Mouse (Mus musculus): ENCODE data around the gene Slc38a9. TPM values are rescaled to one million over a fixed set of nuclear protein-coding genes. Genes with fewer than 3 reads are reported as not detected.
A peak's percentile ranks its signal among the peaks of the same experiment; 100 is the strongest.

Slc38a9 gene
- polyA plus RNA-seq, 1 experiment from 2014 or later, result 10.1 TPM

GRCm38 (mm10) chr13:112771447-112772208 lies 111.1 kb downstream of the Slc38a9 start:
- 0 out of 2 replicates have a peak overlapping the region, but pooled peaks have one; percentile 2 for H3K4me3 ChIP-seq (ENCODE audit: low read depth, low read length)
- H3K4me2 ChIP-seq (replicated peaks; ENCODE audit: low read depth), result peak overlapping the region; percentile 23; the same call in 1 of the 2 replicates
- peak overlapping the region; percentile 89; the same call in 1 of the 2 replicates for H3K27ac ChIP-seq (replicated peaks)
- H3K27me3 ChIP-seq (ENCODE audit: control insufficient read depth, insufficient read depth, low read length), result no peaks in the 10 kb centered on the region
- H3K4me1 ChIP-seq (replicated peaks; ENCODE audit: control insufficient read depth, insufficient read depth), result no peaks in the 10 kb centered on the region; the same call in none of the 2 replicates
- no peak for DNase-seq (ENCODE audit: low spot score)
- H3K9ac ChIP-seq (ENCODE audit: low read length), result no peak overlapping the region
- no peak for ATAC-seq (ENCODE audit: low FRiP score, low TSS enrichment)
- no peaks in the 10 kb centered on the region; the same call in 1 of the 2 replicates for H3K36me3 ChIP-seq (ENCODE audit: control insufficient read depth, insufficient read depth, low read length)
- TF ChIP-seq EP300 (optimal IDR thresholded peaks at IDR 0.05), result no peak
- no peak for TF ChIP-seq CTCF (IDR thresholded peaks at IDR 0.05; ENCODE audit: low read depth)
- H3K9me3 ChIP-seq (ENCODE audit: control insufficient read depth, low read length), result no peaks in the 10 kb centered on the region
- 36% methylated on average over 15 of the region's 15 CpGs for WGBS

DNA sequence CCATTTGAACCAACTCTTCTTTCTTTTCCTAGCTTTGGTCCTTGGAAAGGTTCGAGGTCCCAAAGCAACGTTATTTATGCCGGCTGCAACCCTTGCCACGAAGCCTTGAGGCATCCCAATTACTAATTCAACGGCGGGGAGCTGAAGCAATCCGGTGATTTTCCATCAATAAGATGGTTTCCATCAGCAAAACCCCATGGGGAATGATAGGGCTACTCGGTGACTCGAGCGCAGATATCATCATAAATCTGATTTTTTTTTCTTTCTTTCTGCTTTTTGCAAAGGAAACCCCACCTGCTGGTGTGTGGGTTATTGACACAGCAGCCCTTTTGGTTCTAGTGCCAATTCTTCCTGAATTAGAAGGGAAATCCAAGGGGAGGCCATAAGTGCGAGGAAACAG lies 111.7 kb downstream of the Slc38a9 start:
- no peaks in the 10 kb centered on the region; the same call in none of the 2 replicates for H3K4me1 ChIP-seq (replicated peaks; ENCODE audit: control insufficient read depth, insufficient read depth)
- no peak overlapping the region for H3K9ac ChIP-seq (ENCODE audit: low read length)
- no peak overlapping the region for H3K4me3 ChIP-seq (ENCODE audit: low read depth, low read length)
- no peaks in the 10 kb centered on the region for H3K27me3 ChIP-seq (ENCODE audit: control insufficient read depth, insufficient read depth, low read length)
- DNase-seq (ENCODE audit: low spot score) (no peak), ATAC-seq (ENCODE audit: low FRiP score, low TSS enrichment) (no peak)
- H3K36me3 ChIP-seq (ENCODE audit: control insufficient read depth, insufficient read depth, low read length), result no peaks in the 10 kb centered on the region; the same call in 1 of the 2 replicates
- no peak overlapping the region for H3K4me2 ChIP-seq (replicated peaks; ENCODE audit: low read depth)
- no peak overlapping the region for H3K27ac ChIP-seq (replicated peaks)
- WGBS, result 74% methylated on average over 11 of the region's 11 CpGs
- TF ChIP-seq CTCF (IDR thresholded peaks at IDR 0.05; ENCODE audit: low read depth), result 0 out of 2 replicates have a peak, but pooled peaks have one; percentile 9
- TF ChIP-seq EP300 (optimal IDR thresholded peaks at IDR 0.05), result no peak
- H3K9me3 ChIP-seq (ENCODE audit: control insufficient read depth, low read length), result no peaks in the 10 kb centered on the region

DNA sequence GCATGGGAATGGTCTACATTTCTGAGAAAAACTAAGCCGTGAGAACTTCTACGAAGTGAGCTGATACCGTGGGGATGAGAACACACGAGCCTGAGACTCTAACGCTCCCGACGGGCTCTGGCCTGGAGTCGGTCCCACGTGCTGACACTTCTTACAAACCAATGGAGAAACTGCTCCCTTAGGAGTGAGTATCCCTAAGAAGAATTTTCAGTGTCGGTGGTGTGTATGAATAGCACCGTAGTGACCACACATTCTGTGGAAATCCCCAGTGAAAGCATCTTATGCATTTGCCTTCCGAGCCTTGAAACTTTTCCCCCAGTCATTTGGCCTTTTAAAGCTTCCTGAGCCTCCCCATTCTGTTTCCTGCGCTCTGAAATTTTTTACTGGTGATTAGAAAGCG lies 112.3 kb downstream of the Slc38a9 start:
- TF ChIP-seq CTCF (IDR thresholded peaks at IDR 0.05; ENCODE audit: low read depth) (no peak), EP300 (optimal IDR thresholded peaks at IDR 0.05) (no peak)
- Histone ChIP-seq H3K4me3 (ENCODE audit: low read depth, low read length) (no peak overlapping the region), H3K4me1 (replicated peaks; ENCODE audit: control insufficient read depth, insufficient read depth) (no peaks in the 10 kb centered on the region; the same call in none of the 2 replicates), H3K9ac (ENCODE audit: low read length) (no peak overlapping the region), H3K4me2 (replicated peaks; ENCODE audit: low read depth) (no peak overlapping the region), H3K27ac (replicated peaks) (no peak overlapping the region), H3K27me3 (ENCODE audit: control insufficient read depth, insufficient read depth, low read length) (no peaks in the 10 kb centered on the region), H3K36me3 (ENCODE audit: control insufficient read depth, insufficient read depth, low read length) (no peaks in the 10 kb centered on the region), H3K9me3 (ENCODE audit: control insufficient read depth, low read length) (no peaks in the 10 kb centered on the region)
- ATAC-seq (ENCODE audit: low FRiP score, low TSS enrichment) (no peak), DNase-seq (ENCODE audit: low spot score) (no peak)
- 67% methylated on average over 14 of the region's 14 CpGs for WGBS

- no peaks in the 10 kb centered on the region for H3K36me3 ChIP-seq (ENCODE audit: control insufficient read depth, insufficient read depth, low read length)
- H3K9ac ChIP-seq (ENCODE audit: low read length), result no peak overlapping the region
- H3K27ac ChIP-seq (replicated peaks), result no peak overlapping the region
- DNase-seq (ENCODE audit: low spot score), result no peak
- 82% methylated on average over 3 of the region's 3 CpGs for WGBS
- TF ChIP-seq EP300 (optimal IDR thresholded peaks at IDR 0.05) (no peak), CTCF (IDR thresholded peaks at IDR 0.05; ENCODE audit: low read depth) (no peak)
- no peaks in the 10 kb centered on the region; the same call in none of the 2 replicates for H3K4me1 ChIP-seq (replicated peaks; ENCODE audit: control insufficient read depth, insufficient read depth)
- ATAC-seq (ENCODE audit: low FRiP score, low TSS enrichment), result no peak
- no peaks in the 10 kb centered on the region for H3K27me3 ChIP-seq (ENCODE audit: control insufficient read depth, insufficient read depth, low read length)
- no peak overlapping the region for H3K4me3 ChIP-seq (ENCODE audit: low read depth, low read length)
- H3K4me2 ChIP-seq (replicated peaks; ENCODE audit: low read depth), result no peak overlapping the region
- H3K9me3 ChIP-seq (ENCODE audit: control insufficient read depth, low read length), result no peaks in the 10 kb centered on the region
Measured at GRCm38 (mm10) chr13:112773991-112774675, 113.6 kb downstream of the Slc38a9 start.

GRCm38 (mm10) chr13:112775856-112776255 lies 115.3 kb downstream of the Slc38a9 start:
- Histone ChIP-seq H3K27ac (replicated peaks) (no peak overlapping the region), H3K4me2 (replicated peaks; ENCODE audit: low read depth) (no peak overlapping the region), H3K4me3 (ENCODE audit: low read depth, low read length) (no peak overlapping the region), H3K4me1 (replicated peaks; ENCODE audit: control insufficient read depth, insufficient read depth) (no peaks in the 10 kb centered on the region; the same call in 1 of the 2 replicates), H3K27me3 (ENCODE audit: control insufficient read depth, insufficient read depth, low read length) (no peaks in the 10 kb centered on the region), H3K9ac (ENCODE audit: low read length) (no peak overlapping the region), H3K9me3 (ENCODE audit: control insufficient read depth, low read length) (no peaks in the 10 kb centered on the region), H3K36me3 (ENCODE audit: control insufficient read depth, insufficient read depth, low read length) (no peaks in the 10 kb centered on the region)
- TF ChIP-seq CTCF (IDR thresholded peaks at IDR 0.05; ENCODE audit: low read depth) (no peak), EP300 (optimal IDR thresholded peaks at IDR 0.05) (no peak)
- DNase-seq (ENCODE audit: low spot score), result no peak
- 86% methylated on average over 10 of the region's 10 CpGs for WGBS
- ATAC-seq (ENCODE audit: low FRiP score, low TSS enrichment), result no peak
